Mouse (Mus musculus): Measurements from ENCODE around the gene Kcnk6. TPM values are rescaled to one million over a fixed set of nuclear protein-coding genes. Genes with fewer than 3 reads are reported as not detected.
"Not testable (repeated sequence)": the region's sequence is repeated elsewhere in the genome, so short reads cannot be mapped to it uniquely, and the experiment has no call there.

The Kcnk6 gene
- polyA plus RNA-seq, 1 experiment = not detected

GRCm38 (mm10) chr7:29213675-29214082, 18.6 kb downstream of the Kcnk6 start, which contains the start of gene Catsperg1:
TSS of gene Catsperg1 (minus strand) at chr7:29214035.
- H3K4me3 ChIP-seq (replicated peaks) = no peak within 1 kb of the TSS
- TF ChIP-seq GATA1 (IDR thresholded peaks at IDR 0.05; ENCODE audit: low read length) (no peak), TAL1 (IDR thresholded peaks at IDR 0.05; ENCODE audit: low read length) (no peak)
- peaks cover 12% of the 10 kb centered on the region for H3K27me3 ChIP-seq (ENCODE audit: control insufficient read depth)
- no peaks in the 10 kb centered on the region for H3K36me3 ChIP-seq (ENCODE audit: control insufficient read depth)
- H3K4me1 ChIP-seq (ENCODE audit: control insufficient read depth) = peaks cover 26% of the 10 kb centered on the region
- H3K9me3 ChIP-seq (ENCODE audit: control insufficient read depth, low read length) = peaks cover 4% of the 10 kb centered on the region; the same call in 1 of the 2 replicates

DNA sequence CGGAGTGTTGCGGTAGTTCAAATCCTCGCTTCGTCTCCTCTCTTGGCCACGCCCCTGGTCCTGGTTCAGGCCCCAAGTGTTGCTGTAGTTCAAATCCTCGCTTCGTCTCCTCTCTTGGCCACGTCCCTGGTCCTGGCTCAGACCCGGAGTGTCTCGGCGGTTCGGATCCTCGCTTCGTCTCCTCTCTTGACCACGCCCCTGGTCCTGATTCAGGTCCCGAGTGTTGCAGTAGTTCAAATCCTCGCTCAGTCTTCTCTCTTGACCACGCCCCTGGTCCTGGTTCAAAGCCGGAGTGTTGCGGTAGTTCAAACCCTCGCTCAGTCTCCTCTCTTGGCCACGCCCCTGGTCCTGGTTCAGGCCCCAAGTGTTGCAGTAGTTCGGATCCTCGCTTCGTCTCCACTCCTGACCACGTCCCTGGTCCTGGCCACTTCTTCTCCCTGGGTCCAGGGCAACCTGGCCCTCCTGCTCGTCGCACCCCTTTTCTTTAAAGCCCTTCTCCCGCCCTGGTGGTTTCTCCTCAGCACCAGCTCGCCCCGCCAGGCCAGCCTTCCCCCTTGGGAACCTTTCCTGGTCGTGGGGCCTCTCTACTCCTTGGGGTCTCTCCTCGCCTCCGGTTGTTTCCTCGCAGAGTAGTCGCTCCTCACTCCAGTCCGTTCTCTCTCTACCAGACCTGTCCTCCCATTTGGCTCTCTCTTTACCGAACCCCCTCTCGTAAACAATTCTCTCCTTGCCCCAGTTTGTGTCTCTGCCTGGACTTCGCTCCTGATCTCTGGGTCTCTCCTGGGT, 19.3 kb downstream of the Kcnk6 start:
- H3K36me3 ChIP-seq (ENCODE audit: control insufficient read depth) = not testable (repeated sequence)

GRCm38 (mm10) chr7:29212199-29212765, 20.0 kb downstream of the Kcnk6 start:
- Histone ChIP-seq H3K36me3 (ENCODE audit: control insufficient read depth) (no peaks in the 10 kb centered on the region), H3K4me1 (ENCODE audit: control insufficient read depth) (peaks cover 26% of the 10 kb centered on the region), H3K9me3 (ENCODE audit: control insufficient read depth, low read length) (peaks cover 4% of the 10 kb centered on the region; the same call in 1 of the 2 replicates), H3K27me3 (ENCODE audit: control insufficient read depth) (peaks cover 12% of the 10 kb centered on the region), H3K4me3 (replicated peaks) (peak overlapping the region; percentile 48)
- TF ChIP-seq TAL1 (IDR thresholded peaks at IDR 0.05; ENCODE audit: low read length) (no peak), GATA1 (IDR thresholded peaks at IDR 0.05; ENCODE audit: low read length) (no peak)

More for the DNA sequence above, 19.3 kb downstream of the Kcnk6 start:
- H3K4me3 ChIP-seq (replicated peaks); H3K9me3 ChIP-seq (ENCODE audit: control insufficient read depth, low read length): not testable (repeated sequence)
- H3K4me1 ChIP-seq (ENCODE audit: control insufficient read depth) = peaks cover 26% of the 10 kb centered on the region
- H3K27me3 ChIP-seq (ENCODE audit: control insufficient read depth) = peaks cover 12% of the 10 kb centered on the region

- H3K9me3 ChIP-seq (ENCODE audit: control insufficient read depth, low read length) = peaks cover 4% of the 10 kb centered on the region; the same call in 1 of the 2 replicates
- no peak for TF ChIP-seq TAL1 (IDR thresholded peaks at IDR 0.05; ENCODE audit: low read length)
- TF ChIP-seq GATA1 (IDR thresholded peaks at IDR 0.05; ENCODE audit: low read length) = no peak
Observed at GRCm38 (mm10) chr7:29211415-29212198, 20.7 kb downstream of the Kcnk6 start.

GRCm38 (mm10) chr7:29211013-29211412, 21.3 kb downstream of the Kcnk6 start:
- peak overlapping the region; percentile 48 for H3K4me3 ChIP-seq (replicated peaks)

More at GRCm38 (mm10) chr7:29211415-29212198, 20.7 kb downstream of the Kcnk6 start:
- Histone ChIP-seq H3K27me3 (ENCODE audit: control insufficient read depth) (peaks cover 12% of the 10 kb centered on the region), H3K4me3 (replicated peaks) (peak overlapping the region; percentile 48), H3K36me3 (ENCODE audit: control insufficient read depth) (no peaks in the 10 kb centered on the region), H3K4me1 (ENCODE audit: control insufficient read depth) (peaks cover 26% of the 10 kb centered on the region)

DNA sequence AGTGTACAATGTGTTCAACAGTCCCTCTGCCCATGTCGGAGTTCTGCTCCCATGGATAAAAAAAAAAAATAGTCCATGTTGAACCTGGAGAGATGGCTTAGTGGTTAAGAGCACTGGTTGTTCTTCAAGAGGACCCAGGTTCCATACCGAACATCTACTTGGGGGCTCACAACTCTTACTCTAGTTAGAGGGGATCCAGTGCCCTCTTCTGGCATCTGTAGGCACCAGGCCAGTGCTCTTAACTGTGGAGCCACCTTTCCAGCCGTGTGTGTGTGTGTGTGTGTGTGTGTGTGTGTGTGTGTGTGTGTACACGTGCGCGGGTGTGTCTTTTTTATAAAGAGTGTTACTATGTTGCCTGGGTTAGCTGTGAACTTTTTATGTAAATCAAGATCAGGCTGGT, 29.7 kb downstream of the Kcnk6 start:
- H3K36me3 ChIP-seq (ENCODE audit: control insufficient read depth) = no peaks in the 10 kb centered on the region
- no peaks in the 10 kb centered on the region for H3K4me1 ChIP-seq (ENCODE audit: control insufficient read depth)
- no peaks in the 10 kb centered on the region for H3K9me3 ChIP-seq (ENCODE audit: control insufficient read depth, low read length)
- H3K27me3 ChIP-seq (ENCODE audit: control insufficient read depth) = no peaks in the 10 kb centered on the region
- TF ChIP-seq TAL1 (IDR thresholded peaks at IDR 0.05; ENCODE audit: low read length) = no peak
- TF ChIP-seq GATA1 (IDR thresholded peaks at IDR 0.05; ENCODE audit: low read length) = no peak
- H3K4me3 ChIP-seq (replicated peaks) = no peak overlapping the region

More at GRCm38 (mm10) chr7:29211013-29211412, 21.3 kb downstream of the Kcnk6 start:
- not testable (repeated sequence) for H3K36me3 ChIP-seq (ENCODE audit: control insufficient read depth); H3K9me3 ChIP-seq (ENCODE audit: control insufficient read depth, low read length)
- H3K27me3 ChIP-seq (ENCODE audit: control insufficient read depth) = peaks cover 12% of the 10 kb centered on the region
- peaks cover 26% of the 10 kb centered on the region for H3K4me1 ChIP-seq (ENCODE audit: control insufficient read depth)

DNA sequence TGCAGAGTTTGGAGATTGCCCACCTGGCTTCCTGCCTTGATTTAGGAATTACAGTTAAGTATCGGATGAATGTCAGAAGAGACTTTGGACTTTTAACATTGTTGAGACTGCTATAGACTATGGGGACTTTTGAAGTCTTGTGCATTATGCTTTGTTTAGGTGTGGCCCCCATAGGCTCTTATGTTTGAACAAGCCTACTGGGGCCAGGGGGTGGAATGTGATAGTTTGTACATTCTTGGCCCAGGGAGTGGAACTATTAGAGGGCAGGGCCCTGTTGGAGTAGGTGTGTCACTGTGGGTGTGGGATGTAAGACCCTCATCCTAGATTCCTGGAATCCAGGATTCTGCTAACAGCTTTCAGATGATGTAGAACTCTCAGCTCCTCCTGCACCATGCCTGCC, 38.1 kb downstream of the Kcnk6 start:
- not testable (repeated sequence) for H3K9me3 ChIP-seq (ENCODE audit: control insufficient read depth, low read length); H3K4me1 ChIP-seq (ENCODE audit: control insufficient read depth); H3K27me3 ChIP-seq (ENCODE audit: control insufficient read depth); H3K4me3 ChIP-seq (replicated peaks); H3K36me3 ChIP-seq (ENCODE audit: control insufficient read depth)

DNA sequence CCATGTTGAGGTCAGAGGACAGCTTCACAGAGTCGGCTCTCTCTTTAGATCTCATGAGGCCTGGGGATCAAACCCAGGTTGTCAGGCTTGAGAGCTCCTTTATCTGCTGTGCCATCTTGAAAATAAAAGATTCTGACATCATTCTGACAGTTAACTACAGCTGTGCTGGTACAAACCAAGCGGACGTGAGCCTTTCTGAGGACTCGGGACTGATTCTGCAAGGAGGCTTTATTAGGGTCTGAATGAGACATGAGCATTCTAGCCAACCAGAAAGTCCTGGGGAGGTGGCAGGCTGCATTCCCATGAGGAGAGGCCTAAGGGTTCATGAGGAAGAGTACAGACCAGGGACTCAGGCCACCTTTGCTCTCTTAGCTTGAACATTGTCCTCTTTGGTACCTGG, 51.0 kb downstream of the Kcnk6 start:
- Histone ChIP-seq H3K4me1 (ENCODE audit: control insufficient read depth) (peaks cover 25% of the 10 kb centered on the region), H3K36me3 (ENCODE audit: control insufficient read depth) (peaks cover 24% of the 10 kb centered on the region)
- not testable (repeated sequence) for H3K27me3 ChIP-seq (ENCODE audit: control insufficient read depth); H3K9me3 ChIP-seq (ENCODE audit: control insufficient read depth, low read length); H3K4me3 ChIP-seq (replicated peaks)

DNA sequence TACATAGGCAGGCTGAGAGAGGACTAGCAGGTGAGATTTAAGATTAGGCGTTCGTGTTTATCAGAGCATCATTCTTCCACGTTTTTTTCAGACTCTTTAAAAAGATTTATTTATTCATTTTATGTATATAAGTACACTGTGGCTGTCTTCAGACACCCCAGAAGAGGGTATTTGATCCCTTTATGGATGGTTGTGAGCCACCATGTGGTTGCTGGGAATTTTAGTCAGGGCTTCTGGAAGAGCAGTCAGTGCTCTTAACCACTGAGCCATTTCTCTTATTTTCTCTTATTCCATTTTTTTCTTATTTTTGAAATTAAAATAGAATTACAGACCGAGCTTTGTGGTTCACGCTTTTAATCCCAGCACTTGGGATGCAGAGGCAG, 51.5 kb downstream of the Kcnk6 start:
- peaks cover 28% of the 10 kb centered on the region for H3K36me3 ChIP-seq (ENCODE audit: control insufficient read depth)
- H3K27me3 ChIP-seq (ENCODE audit: control insufficient read depth) = no peaks in the 10 kb centered on the region
- peaks cover 25% of the 10 kb centered on the region for H3K4me1 ChIP-seq (ENCODE audit: control insufficient read depth)
- no peaks in the 10 kb centered on the region for H3K9me3 ChIP-seq (ENCODE audit: control insufficient read depth, low read length)
- H3K4me3 ChIP-seq (replicated peaks) = peak overlapping the region; percentile 82
- no peak for TF ChIP-seq TAL1 (IDR thresholded peaks at IDR 0.05; ENCODE audit: low read length)
- no peak for TF ChIP-seq GATA1 (IDR thresholded peaks at IDR 0.05; ENCODE audit: low read length)

All from erythroblast, embryonic 14.5 days (primary cell).